Mouse (Mus musculus): ENCODE measurements around the gene 4931440F15Rik.
A peak's percentile ranks its signal among the peaks of the same experiment; 100 is the strongest.
"Not testable (repeated sequence)": the region's sequence is repeated elsewhere in the genome, so short reads cannot be mapped to it uniquely, and the experiment has no call there.

4931440F15Rik gene

DNA sequence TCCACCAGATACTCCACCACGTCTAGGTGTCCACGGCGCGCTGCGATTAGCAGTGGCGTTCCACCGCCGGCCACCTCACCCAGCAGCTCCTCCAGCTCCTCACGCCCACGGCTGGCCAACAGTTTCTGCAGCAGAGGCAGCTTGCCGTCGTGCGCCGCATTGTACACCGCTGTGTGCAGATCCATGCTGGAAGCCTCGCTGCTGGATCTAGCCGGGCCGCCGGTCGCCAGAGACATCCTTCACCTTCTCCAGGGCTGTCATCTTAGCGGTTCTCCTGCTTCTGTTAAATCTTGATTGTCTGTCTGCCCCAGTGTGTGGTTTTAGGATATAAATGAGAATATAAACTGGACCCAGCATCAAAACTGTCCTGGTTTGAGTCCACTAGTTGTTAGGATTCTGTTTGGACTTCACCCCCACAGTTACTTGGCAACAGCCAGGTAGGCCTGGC is at the start of gene 4931440F15Rik:
Gene 4931440F15Rik, minus strand, starts transcription at position 398 of the 448 bp plus-strand sequence.
- not testable (repeated sequence) for DNase-seq

DNA sequence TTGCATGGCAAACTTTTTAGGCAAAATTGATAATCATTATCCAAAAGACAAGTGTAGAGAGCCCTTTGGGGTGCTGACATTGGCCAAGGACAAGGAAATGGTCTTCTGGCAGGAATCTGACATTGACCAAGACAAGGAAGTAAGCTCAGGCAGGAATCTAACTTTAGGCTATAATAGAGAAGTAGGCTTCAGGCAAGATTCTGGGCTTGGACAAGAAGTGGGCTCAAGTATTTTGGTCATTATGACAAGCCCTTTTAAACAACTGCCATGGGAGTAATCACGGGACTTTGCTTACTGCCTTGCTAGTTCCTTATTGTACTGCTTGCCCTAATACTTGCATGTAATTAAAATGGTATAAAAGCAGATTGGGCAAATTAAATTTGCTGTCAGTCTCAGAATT is 49.3 kb upstream of the 4931440F15Rik start:
- DNase-seq = not testable (repeated sequence)

DNA sequence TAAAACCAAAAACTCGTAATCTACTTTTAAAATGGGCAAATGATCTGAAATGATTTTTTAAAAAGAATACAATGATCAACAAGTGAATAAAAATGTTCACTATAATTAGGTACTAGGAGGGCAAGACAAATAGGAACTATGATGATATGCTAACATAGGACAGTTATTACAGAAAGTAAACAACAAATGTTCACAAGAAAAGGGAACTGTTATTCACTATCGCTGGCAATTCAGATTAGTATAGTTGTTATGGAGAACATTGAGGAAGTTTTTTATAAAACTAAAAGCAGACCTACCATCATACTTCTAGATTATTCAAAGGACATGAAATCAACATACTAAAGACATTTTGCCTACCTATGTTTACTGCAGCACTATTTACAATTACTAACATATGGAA is 44.7 kb upstream of the 4931440F15Rik start:
- DNase-seq = no peak

DNA sequence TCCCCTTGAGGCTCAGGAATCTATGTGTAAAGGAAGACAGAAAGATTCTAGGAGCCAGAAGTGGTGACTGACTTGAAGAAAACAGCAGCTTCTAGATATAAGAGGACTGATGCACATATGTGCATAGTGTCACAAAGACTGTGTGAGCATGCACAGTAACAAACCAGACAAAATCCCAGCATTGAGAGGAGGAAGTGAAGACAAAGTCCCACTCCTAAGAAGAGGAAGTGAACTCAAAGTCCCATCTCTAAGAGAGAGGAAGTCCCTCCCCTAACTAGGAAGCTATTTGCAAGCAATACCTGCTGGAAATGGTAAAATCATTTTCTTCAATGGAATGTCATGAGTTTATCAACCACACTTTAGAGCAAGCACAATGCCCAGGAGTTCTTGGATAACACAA is 38.8 kb upstream of the 4931440F15Rik start:
- DNase-seq = no peak

DNA sequence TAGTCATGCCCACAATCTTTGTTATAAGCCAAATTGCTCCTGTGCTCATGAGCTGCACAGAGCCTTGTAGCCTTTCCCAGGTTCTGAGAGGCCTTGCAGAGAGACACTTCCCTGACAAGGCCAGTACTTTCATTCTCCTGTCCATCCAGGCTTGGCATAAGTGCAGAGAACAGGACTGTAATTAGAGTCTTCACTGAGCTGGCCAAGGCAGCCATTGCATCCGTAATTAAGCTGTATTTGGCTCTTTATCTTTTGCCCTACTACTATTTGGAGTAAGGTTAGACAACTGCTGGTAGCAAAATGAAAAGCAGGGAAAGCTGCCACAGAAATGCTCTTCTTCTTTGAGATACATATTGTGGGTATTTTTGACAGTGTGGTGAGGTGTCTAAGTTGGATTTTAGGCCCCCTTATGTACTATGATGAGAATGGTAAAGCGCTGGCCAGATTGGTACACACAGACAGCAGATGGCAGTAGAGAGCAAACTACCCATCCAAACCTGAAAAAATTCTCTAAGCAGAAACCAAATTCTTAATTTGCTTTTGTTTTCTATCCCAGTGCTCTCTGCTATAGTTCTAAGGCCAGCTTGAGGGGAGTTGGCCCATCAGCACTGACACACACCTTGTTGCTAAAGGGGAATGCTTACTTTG is 36.4 kb upstream of the 4931440F15Rik start:
- DNase-seq = peak; percentile 27 to 54

DNA sequence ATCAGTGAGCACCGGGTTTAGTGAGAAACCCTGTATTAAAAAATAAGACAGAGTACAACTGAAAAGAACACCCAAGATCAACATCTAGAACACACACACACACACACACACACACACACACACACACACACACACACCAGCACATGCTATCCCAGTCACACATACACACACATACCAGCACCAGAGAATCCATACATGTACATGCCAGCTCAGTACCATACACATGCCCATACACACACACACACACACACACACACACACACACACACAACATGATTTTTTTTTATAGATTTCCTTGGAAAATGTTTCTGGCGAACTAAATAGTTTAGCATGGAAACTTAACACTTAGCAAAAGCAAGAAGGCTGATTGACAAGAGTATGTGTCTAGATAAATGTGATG is 35.6 kb upstream of the 4931440F15Rik start:
- no peak for DNase-seq

DNA sequence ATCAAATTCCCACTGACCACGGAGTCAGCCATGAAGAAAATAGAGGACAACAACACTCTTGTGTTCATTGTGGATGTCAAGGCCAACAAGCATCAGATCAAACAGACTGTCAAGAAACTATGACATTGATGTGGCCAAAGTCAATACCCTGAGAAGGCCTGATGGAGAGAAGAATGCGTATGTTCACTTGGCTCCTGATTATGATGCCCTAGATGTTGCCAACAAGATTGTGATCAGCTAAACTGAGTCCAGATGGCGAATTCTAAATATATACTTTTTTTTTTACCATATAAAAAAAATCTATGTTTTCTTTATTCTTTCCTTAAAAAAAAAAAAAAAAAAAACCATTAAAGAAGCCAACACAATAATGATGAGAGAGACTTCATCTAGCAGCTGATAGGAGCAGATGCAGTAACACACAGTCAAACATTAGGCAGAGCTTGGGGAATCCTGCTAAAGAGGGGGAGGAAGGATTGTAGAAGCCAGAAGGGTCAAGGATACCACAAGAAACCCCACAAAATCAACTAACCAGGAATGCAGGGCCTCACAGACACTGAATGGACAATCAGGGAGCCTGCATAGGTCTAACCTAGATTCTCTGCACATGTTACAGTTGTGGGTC is 15.2 kb upstream of the 4931440F15Rik start:
- no peak for DNase-seq

DNA sequence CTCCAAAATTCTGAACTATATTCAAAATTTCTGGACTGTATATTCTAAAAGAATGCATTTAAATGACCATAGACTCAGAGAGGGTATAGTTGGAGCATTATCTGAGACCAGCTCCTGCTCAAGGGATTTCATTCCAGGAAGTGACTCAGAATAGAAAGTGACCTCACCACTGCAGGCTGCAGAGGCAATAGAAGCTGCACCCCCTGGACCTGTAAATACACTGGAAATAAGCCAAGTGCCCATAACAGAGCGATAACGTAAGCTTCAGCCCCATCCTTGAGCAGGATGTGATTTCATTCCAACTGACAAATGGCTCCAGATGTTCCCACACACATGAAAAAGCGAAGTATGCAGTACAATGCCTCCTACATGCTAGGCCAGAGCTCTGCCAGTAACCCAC is 14.3 kb upstream of the 4931440F15Rik start:
- no peak for DNase-seq

DNA sequence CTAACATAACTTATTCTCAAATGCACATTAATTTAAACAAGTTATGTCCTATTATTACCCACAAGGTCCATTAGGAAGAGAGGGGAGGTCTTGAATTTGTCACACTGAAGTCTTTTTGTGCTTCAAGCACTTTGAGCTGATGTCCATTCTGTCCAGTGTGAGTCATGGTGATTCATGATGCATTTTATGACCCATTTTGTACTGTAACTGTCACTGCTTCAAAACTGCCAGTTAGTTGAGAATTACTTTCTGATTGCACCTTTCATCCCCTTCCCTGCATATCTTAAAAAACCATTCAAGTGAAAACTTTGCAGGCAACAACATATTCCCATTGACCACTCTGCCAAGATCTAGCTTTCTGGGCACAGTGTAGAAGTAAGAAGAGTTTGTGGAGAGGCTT is 11.6 kb upstream of the 4931440F15Rik start:
- no peak for DNase-seq

DNA sequence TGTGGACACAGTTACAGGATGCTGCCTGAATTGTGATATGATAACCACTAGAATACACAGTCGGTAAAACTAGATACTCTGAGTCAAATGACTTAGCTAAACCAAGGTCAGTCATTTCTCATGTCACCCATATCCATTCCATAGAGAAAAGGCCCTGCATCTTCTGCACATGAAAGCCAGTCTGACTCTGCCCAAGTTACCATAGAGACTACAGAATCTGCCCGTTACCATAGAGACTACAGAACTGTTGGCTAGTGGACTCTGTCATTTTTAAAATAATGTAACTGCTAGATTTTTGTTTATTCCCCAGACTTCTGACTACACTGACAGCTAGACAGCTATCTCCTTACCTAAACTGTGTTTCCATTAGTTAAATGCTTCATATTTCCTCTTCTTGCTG is 2.3 kb upstream of the 4931440F15Rik start:
- DNase-seq = no peak

DNA sequence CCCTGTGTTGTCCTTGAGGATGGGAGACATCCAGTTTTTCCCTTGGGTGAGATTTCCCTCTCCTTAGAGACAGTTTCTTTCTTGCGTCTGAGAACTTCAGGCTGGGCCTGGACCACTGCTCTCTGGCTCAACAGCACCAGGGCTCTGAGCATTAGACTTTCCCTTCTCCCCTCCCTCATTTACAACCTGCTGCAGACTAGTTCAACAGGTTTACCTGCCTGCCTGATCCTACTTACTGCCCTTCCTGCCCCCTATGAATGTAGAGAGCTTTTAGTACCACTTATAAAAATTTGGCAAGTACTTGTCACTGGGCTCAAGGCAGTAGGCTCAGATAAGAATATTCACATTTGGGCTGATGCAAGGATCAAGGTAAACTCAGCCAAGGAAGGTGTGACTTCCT is 533 bp upstream of the 4931440F15Rik start:
- no peak for DNase-seq

DNA sequence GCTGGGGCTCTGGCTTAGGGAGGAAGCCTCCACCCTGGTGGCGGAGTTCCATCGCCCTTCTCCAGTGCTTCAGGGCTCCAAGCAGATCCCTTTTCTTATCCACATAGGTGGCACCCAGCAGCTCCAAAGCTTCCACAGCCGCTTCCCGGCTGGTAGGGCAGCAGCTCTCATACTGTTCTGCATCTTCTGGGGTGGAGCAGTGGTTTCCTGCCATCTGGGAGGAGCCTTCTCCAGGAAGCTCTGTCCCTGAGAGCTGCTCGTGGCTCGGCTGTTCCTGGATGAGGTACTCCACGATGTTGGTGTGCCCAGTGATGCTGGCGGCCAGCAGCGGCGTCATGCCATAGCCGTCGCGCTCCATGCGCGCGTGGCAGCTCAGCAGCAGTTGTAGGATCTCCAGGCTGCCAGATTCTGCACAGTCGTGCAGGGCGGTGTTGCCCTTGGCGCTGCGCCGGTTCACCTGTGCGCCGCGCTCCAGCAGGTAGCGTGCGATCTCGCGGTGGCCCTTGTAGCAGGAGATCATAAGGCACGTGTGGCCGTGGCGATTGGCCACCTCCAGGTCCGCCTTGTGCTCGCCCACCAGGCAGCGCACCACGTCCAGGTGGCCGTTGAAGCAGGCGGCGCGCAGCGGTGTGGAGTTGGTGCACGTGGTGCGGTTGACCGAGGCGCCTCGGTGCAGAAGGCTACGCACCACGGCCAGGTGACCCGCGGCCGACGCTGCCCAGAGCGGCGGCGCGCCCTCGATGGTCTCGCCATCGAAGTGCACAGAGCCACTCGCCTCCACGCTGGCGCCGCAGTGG is 796 bp downstream of the 4931440F15Rik start:
- not testable (repeated sequence) for DNase-seq

DNA sequence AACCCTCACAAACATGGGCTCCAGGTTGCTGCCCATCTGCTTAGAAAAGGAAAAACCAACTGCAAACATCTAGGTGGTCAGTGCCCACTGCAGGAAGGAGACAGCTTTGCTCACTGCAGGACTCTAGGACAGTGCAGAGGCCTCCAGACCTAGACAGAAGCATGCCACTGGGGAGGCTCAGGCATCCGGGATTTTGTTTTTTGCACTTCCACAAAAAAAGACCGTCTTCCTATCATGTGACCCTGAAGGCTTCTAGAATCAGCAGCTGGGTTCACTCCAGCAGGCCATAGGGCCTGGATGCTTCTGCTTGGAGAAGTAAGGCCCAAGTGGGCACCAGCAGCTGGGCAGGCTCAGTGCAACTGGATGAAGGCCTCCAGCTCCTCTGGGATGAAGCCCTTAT is 2.3 kb downstream of the 4931440F15Rik start:
- no peak for DNase-seq

DNA sequence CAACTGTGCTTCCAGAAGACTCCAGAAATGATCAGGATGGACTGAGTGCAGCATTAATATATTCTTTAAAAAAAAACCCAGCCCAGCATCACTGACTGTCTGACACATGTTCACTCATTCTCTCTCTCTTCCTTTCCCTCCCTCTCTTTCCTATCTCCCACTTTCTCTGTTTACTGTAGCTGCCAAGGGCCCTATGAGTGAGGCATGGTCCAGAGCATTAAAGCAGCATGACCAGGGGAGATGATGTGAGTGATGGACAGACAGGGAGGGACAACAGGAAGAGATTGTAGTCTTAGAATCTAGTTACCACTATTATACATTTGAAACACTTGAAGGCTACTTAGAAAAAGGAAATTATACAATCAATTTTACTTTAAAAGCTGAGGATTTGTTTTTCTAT is 9.8 kb downstream of the 4931440F15Rik start:
- DNase-seq = no peak

DNA sequence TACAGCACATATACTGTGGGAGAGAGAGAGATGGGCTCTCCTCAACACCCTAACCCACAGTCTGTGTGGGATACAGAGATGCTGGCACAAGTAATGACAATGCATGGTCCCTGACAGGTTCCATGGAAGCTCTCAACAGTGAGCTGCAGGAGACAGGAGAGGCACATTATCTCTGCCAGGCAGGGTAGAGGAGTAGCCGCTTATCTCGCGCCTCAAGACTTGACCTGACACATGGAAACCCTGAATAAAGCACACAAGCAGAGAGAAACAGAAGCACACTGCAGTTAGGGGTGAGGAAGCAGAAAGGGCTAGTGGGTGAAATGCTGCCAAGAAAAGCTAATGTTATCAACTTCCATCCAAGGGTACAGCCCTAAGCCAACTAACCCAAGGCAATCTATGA is 10.2 kb downstream of the 4931440F15Rik start:
- DNase-seq = no peak

DNA sequence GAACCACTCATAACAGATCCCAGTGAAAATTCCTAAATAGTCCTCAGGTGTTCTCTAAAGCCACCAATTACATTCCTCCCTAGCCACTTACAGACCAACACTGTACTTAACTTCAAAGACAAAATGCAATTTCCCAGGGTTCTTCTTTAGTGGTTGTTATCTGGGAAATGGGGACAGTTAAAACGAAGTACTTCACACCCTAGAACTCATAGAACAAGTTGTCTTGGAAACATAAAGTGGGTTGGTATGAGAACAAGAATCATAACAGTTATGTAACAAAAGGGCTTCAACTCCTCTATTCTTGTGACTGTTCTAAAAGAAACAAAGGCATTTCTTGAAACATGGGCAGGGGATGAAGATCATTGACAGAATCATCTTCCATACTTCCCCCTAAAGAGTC is 12.2 kb downstream of the 4931440F15Rik start:
- no peak for DNase-seq

DNA sequence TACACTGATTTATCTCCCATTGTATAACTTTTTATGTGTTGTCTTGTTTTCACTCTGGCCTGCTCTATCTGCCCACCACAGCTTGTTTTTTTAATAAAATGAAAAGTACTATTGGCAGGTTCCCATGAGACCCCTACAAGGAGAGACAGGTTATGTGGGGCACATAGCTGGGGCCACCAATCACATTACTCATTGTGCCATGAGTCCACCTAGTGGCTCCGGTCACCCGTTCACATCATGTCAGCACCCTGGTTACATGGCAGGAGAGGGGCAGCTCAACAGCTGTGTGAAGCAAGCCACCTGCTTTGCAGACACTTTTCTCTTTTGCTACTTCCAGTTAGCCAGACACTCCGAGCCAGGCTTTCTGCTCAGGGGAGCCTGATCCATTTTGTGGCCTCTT is 13.0 kb downstream of the 4931440F15Rik start:
- DNase-seq = no peak

DNA sequence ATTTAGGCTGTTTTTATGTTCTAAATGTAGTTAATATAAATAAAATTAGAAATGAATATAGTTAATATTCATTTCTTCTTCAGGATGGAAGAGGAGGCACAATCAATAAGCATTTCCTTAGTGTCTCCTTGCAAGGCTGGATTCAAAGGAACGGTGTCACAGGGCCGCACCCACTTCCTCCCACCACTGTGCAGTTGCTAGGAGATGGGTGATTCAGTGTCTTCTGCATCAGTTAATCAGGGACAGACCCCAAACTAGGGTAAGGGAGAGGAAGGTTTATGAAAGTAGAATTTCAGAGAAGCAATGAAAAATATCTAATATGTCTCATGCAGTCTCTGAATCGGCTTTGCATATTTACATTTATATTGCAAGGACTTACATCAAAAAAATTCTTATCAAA is 15.1 kb downstream of the 4931440F15Rik start:
- DNase-seq = no peak

DNA sequence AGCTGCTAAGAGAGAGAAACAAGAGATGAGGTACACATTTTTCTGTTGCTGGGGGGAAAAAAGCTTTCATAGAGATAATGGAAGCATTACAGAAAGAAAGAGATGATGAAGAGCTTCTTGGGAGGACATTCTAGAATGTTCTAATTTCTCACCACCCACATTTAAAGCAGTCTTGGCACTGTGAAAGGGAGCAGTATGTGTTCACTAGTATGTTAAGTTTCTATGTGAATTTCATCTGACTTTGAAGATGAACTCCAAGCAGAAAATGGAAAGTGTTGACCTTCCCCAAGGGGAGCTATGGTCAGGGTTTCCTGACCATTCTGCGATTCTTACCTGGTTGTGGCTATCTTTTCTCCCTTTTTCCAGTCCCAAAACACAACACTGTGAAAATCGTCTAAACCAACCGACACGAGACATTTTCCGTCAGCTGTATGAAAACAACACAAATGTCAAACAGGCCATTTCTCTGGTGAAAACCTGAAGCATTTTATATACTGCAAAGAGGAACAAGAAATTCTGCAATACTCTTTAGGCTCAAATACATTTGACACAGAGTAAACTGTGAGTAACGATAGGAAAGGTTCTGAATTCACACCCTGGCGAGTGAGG is 16.4 kb downstream of the 4931440F15Rik start:
- DNase-seq = no peak

DNA sequence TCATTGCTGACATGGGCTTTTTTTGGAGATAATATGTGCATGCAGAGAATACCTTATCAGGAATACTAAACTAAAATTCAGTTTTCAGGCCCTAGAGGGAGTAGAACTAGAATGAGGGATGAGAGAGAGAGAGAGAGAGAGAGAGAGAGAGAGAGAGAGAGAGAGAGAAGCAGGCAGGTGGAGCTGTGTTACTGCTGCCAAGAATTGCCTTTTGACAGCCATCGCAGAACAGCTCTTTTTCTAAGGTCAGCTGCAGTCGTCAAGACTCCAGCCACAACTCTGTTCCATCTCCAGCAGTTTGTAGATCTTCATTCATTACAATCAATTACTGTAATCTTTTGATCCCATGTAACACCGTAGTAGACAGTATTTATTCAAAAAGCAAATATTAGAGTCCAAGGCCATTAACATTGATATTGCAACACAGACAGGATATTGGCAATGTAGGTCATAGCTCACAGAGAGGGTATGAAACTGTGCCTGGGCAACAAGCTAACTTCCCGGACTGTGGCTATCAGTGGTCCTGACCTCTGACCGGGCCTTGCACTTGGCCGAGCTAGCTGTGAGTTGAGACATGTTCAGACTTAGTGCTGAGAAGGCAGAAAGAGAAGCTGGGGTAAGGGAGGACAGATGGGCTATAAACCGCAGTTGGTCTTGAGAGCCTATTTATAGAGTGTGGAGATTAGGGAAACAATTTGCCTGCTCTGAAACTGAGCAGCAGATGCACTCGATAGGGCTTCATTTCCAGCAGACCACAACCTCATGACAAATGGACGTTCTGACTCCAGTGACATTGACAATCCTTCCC is 17.1 kb downstream of the 4931440F15Rik start:
- peak; percentile 43 to 57 for DNase-seq

DNA sequence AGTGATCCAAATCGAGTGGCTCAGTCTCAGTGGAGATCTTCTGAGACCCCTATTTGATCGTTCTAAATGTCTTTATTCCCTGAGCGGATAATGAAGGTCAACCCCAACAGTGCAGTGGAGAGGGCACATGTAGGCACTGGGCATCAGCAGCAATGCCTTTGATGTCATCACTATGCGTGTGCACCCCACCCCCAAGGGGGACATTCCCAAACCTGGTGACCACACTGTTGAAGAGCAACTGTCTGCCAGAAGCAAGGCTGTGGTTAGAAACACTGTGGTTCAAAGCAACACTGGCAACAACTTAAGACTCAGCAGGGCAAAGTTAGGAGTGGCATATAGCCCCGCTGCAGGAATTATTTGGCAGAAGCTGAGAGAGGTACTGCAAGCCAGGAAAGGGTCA is 18.1 kb downstream of the 4931440F15Rik start:
- DNase-seq = no peak

Measured in cerebellum, postnatal 36 days (tissue).